Mouse (Mus musculus) heart, embryonic 14.5 days (tissue): ENCODE results near the gene Nbas. TPM values are rescaled to one million over a fixed set of nuclear protein-coding genes. Genes with fewer than 3 reads are reported as not detected.

Experiments used
- ATAC-seq: fragments of 200-750 bp; cut with Nextera tagmentation; 2 replicates; pipeline ENCODE4 v1.8.0; 2017; ENCODE audit warnings: low read depth, moderate TSS enrichment; ENCODE audit not compliant: insufficient number of reproducible peaks, insufficient read depth, low FRiP score
- H3K27ac ChIP-seq, 2 experiments: fragments of 200-500 bp in 1 of 2; fragments of 300-500 bp in 1 of 2; sonication (generic) in 1 of 2; replicated peaks in 1 of 2; 2 replicates each; pipeline ENCODE4 v1.5.1; 2012 to 2014; ENCODE audit warnings: low read depth in 2 of 2, low read length in 2 of 2, control low read depth in 1 of 2, mild to moderate bottlenecking in 1 of 2, mixed read lengths in 1 of 2; ENCODE audit not compliant: control insufficient read depth in 1 of 2, insufficient read depth in 1 of 2
- H3K27me3 ChIP-seq: fragments of 300-500 bp; sonication (generic); 2 replicates; pipeline ENCODE4 v1.6.1; 2014; ENCODE audit warnings: mild to moderate bottlenecking, low read length, control low read depth; ENCODE audit not compliant: control insufficient read depth, insufficient read depth
- H3K36me3 ChIP-seq: fragments of 300-500 bp; sonication (generic); 2 replicates; pipeline ENCODE4 v1.6.1; 2014; ENCODE audit warnings: mild to moderate bottlenecking, control low read depth, low read length, mixed read lengths; ENCODE audit not compliant: control insufficient read depth, insufficient read depth
- H3K4me1 ChIP-seq, 2 experiments: fragments of 200-500 bp in 1 of 2; fragments of 300-500 bp in 1 of 2; sonication (generic) in 1 of 2; 2 replicates each; pipeline ENCODE4 v1.6.1; 2012 to 2014; ENCODE audit warnings: low read length in 2 of 2, control low read depth in 1 of 2, mixed read lengths in 1 of 2; ENCODE audit not compliant: control insufficient read depth in 2 of 2, insufficient read depth in 2 of 2
- H3K4me2 ChIP-seq: fragments of 300-500 bp; sonication (generic); 2 replicates; pipeline ENCODE4 v1.6.1; 2014; ENCODE audit warnings: mild to moderate bottlenecking, low read length
- H3K4me3 ChIP-seq, 2 experiments: fragments of 200-500 bp in 1 of 2; fragments of 300-500 bp in 1 of 2; sonication (generic) in 1 of 2; 2 replicates each; pipeline ENCODE4 v1.5.1; 2012 to 2014; ENCODE audit warnings: low read length in 2 of 2, mild to moderate bottlenecking in 2 of 2, control low read depth in 1 of 2, low read depth in 1 of 2, moderate library complexity in 1 of 2; ENCODE audit not compliant: control insufficient read depth in 1 of 2, insufficient read depth in 1 of 2
- H3K9ac ChIP-seq: fragments of 300-500 bp; sonication (generic); 2 replicates; pipeline ENCODE4 v1.6.1; 2014; ENCODE audit warnings: mild to moderate bottlenecking, low read length
- H3K9me3 ChIP-seq: fragments of 300-500 bp; sonication (generic); 2 replicates; pipeline ENCODE4 v1.6.1; 2016; ENCODE audit warnings: low read length, control low read depth; ENCODE audit not compliant: control insufficient read depth
- WGBS: fragments of 180-500 bp; shearing (Covaris S2); extraction: QIAGEN DNeasy Blood & Tissue Kit; methylation state at CpG from one replicate; pipeline ENCODE4 v1.1.7; 2014; 5-methylcytosine and 5-hydroxymethylcytosine counted together
- polyA plus RNA-seq: library from polyadenylated mRNA; unstranded; fragments of >200 nt; fragmentation: Nextera tagmentation; extraction: Ambion mirVana; gene quantifications from 2 replicates; pipeline ENCODE4 v1.2.1, GENCODE M21; 2014

Nbas gene
- polyA plus RNA-seq, 1 experiment from 2014 or later = 9.5 TPM

DNA sequence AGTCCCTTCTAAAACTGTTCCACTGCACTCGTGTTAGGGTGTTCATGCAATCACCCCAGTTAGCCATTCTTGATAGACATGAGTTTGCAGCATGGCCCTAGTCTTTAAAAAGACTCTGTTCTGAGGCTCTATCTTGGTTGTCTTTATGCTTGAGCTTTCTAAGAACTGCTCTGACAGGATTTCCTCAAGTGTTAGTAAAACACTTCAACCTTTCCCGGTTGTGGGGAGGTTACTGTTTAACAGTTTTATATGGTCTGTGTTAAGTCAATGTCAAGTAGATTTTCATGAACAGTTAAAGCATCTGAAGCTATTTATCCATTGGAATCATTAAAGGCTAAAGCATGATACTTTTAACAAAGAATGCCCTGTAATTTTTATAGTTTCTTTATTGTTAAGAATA is 183.1 kb downstream of the Nbas start:
- H3K27me3 ChIP-seq = no peaks in the 10 kb centered on the region
- no peak overlapping the region for H3K27ac ChIP-seq
- 0 out of 2 replicates have a peak, but pooled peaks cover 3% of the 10 kb centered on the region for H3K36me3 ChIP-seq
- no peaks in the 10 kb centered on the region for H3K4me1 ChIP-seq
- no peak overlapping the region for H3K9ac ChIP-seq
- no peaks in the 10 kb centered on the region for H3K9me3 ChIP-seq
- no peak for ATAC-seq
- H3K4me2 ChIP-seq = no peak overlapping the region
- no peak overlapping the region for H3K4me3 ChIP-seq
- WGBS = 71% methylated on average over 2 of the region's 2 CpGs

DNA sequence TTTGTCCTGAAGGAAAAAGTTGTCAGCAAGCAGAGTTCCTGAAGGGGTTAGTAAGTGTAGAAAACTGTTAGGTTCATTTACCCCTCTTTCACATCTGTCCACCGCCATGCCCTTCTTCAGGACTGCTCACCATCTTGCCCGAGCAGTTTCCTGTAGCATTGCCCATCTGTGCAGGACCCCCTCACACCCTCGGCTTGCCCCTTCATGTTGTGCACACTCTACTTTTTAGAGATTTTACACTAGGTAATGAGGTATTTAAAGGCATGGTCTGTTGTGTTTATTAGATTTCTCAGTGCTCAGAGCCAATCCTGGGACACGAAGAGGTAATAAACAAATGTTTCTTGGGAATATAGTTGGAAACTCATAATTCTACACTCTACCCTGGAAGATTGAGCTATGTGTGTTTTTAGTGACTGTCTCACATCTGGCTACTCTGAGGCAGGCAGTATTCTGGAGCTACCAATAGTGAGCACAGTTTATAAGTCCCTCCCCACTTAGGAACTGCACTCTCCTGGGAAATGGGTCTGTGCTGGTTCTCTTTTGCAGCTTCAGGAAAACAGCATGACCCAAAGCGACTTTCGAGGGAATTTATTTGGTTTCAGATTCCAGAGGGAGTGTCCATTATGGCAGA is 191.4 kb downstream of the Nbas start:
- no peak overlapping the region for H3K9ac ChIP-seq
- H3K27ac ChIP-seq = no peak overlapping the region
- 80% methylated on average over 6 of the region's 6 CpGs for WGBS
- no peaks in the 10 kb centered on the region for H3K27me3 ChIP-seq
- H3K36me3 ChIP-seq = no peaks in the 10 kb centered on the region
- no peak overlapping the region for H3K4me3 ChIP-seq
- no peak for ATAC-seq
- peaks cover 0 to 8% of the 10 kb centered on the region in 2 experiments; a peak in 1 of 4 replicates for H3K4me1 ChIP-seq
- H3K9me3 ChIP-seq = no peaks in the 10 kb centered on the region
- no peak overlapping the region for H3K4me2 ChIP-seq

DNA sequence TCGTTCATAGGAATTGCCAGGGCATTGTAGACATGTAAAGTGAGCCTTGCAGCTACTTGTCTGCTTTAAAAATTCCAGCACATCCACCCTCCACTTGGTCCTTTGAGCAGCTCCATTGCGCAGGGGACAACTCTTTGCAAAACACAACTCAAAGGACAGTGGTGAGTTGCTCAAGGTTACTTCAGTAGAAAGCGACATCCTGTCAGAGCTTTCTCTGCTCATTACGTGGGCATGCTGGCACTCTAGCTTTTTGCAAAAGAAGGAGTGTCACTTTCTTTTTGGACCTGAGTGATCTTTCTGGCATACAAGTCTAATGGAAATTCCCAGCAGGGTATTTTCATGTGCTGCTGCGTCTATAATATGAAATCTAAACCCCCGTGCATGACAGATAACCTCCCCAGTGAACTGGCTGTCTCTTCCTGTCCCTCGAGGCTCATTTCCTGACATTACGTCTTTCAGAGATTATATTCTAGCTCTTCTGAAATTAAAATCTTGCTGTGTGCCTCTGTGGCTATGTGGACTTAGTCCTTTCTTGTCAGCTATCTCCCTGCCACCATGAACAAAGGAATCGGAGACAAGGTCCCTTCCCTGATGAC is 192.7 kb downstream of the Nbas start:
- Histone ChIP-seq H3K9ac (no peak overlapping the region), H3K9me3 (no peaks in the 10 kb centered on the region), H3K27me3 (no peaks in the 10 kb centered on the region), H3K4me2 (no peak overlapping the region), H3K36me3 (no peaks in the 10 kb centered on the region), H3K4me1 (peaks cover 0 to 8% of the 10 kb centered on the region in 2 experiments; a peak in 1 of 4 replicates), H3K4me3 (no peak overlapping the region), H3K27ac (no peak overlapping the region)
- 51% methylated on average over 9 of the region's 9 CpGs for WGBS
- no peak for ATAC-seq

DNA sequence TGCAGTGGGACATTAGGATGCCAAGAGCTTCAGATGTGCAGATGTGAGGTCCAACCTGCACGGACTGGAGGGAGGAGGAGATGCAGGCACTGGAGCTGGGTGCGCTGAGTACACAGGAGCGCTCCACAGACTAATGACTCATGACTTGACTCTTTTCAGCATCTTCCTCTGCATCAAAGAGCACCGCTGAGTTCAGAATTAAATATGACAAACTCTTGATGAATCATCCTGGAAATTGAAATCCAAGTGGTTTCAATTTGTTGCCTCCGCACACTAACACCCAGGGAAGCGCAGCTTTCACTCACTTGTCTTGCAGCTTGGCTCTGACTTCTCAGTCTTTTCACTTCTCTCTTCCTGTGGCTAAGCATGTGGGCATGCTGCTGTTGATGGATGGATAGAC is 193.5 kb downstream of the Nbas start:
- H3K27ac ChIP-seq = no peak overlapping the region
- H3K9me3 ChIP-seq = no peaks in the 10 kb centered on the region
- no peak overlapping the region for H3K9ac ChIP-seq
- no peak for ATAC-seq
- H3K4me1 ChIP-seq = peaks cover 0 to 8% of the 10 kb centered on the region in 2 experiments; a peak in 1 of 4 replicates
- H3K36me3 ChIP-seq = no peaks in the 10 kb centered on the region
- H3K4me2 ChIP-seq = no peak overlapping the region
- no peaks in the 10 kb centered on the region for H3K27me3 ChIP-seq
- 91% methylated on average over 6 of the region's 6 CpGs for WGBS
- H3K4me3 ChIP-seq = no peak overlapping the region

DNA sequence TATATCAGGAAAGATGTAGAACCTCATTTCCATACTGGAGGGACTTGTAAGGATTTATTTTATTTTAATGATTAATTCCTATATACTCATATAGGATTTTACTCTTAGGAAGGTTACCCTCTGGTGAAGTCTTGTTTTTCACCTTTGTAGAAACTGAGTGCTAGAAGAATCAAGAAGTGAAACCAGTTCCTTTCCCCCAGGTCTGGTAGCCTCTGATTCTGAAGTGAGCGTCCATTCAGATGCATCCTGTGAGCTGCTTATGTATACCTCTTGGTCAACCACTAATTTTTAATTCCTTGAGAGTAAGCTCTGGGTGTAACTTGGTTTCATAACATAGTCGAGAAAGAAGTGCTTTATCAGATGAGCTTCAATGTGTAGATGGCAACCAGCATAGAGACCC is 196.6 kb downstream of the Nbas start:
- no peaks in the 10 kb centered on the region for H3K9me3 ChIP-seq
- 0 out of 2 replicates have a peak, but pooled peaks cover 10% of the 10 kb centered on the region for H3K36me3 ChIP-seq
- peaks cover 0 to 4% of the 10 kb centered on the region in 2 experiments; a peak in 1 of 4 replicates for H3K4me1 ChIP-seq
- H3K27ac ChIP-seq = no peak overlapping the region
- H3K4me2 ChIP-seq = no peak overlapping the region
- no peaks in the 10 kb centered on the region for H3K27me3 ChIP-seq
- WGBS = 79% methylated on average over 2 of the region's 2 CpGs
- no peak for ATAC-seq
- H3K9ac ChIP-seq = no peak overlapping the region
- no peak overlapping the region for H3K4me3 ChIP-seq

DNA sequence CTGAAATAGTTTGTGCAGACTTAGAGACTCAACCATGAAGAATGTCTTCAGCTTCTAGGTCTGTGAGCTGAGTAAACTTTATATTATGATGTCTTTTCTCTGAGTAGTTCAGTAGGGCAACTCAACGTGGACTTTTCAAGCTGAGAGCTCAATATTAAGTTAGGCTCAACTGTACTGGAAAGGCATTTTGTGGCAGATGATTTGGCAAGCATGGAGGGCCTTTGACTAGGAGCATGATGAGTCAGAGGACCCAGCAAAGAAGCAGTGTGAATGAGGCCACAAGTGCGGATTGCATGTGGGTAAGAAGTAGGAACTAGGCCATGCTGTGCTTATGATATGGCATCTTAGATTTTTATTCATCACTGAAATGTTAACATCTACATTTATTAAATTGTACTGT is 205.9 kb downstream of the Nbas start:
- Histone ChIP-seq H3K9me3 (no peaks in the 10 kb centered on the region), H3K36me3 (peaks cover 11% of the 10 kb centered on the region; the same call in 1 of the 2 replicates), H3K9ac (no peak overlapping the region), H3K27me3 (no peaks in the 10 kb centered on the region), H3K4me3 (no peak overlapping the region), H3K27ac (no peak overlapping the region), H3K4me1 (no peaks in the 10 kb centered on the region), H3K4me2 (no peak overlapping the region)
- ATAC-seq = no peak
- 92% methylated on average over 2 of the region's 2 CpGs for WGBS

DNA sequence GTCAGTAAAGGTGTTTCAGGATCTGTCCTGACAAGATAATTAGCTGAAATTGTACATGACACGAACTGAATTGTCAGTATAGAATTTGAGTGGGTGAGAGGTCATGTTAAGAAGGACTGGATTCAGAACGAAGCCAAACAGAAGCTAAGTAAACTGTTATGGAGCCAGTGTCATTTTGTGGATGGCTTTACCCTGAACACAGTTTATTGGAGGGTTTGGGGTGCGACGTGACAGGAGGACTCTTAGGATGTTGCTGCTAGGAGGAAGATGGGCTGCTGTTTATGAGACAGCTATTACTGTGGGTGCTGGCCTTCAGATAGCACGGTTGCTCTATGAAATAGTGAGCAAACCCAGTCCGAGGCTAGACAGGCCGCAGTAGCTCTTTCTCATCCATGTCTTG is 210.2 kb downstream of the Nbas start:
- no peak overlapping the region for H3K27ac ChIP-seq
- H3K27me3 ChIP-seq = no peaks in the 10 kb centered on the region
- H3K4me1 ChIP-seq = no peaks in the 10 kb centered on the region
- WGBS = 84% methylated on average over 7 of the region's 7 CpGs
- no peak overlapping the region for H3K9ac ChIP-seq
- no peak for ATAC-seq
- no peak overlapping the region for H3K4me3 ChIP-seq
- H3K9me3 ChIP-seq = no peaks in the 10 kb centered on the region
- no peak overlapping the region for H3K4me2 ChIP-seq
- peaks cover 3% of the 10 kb centered on the region; the same call in 1 of the 2 replicates for H3K36me3 ChIP-seq
